In genomic region chr10:93831730-93832574, GRCm38 (mm10) we compare ENCODE assay signal across 10 mouse cellular contexts. TPM values are rescaled to one million over a fixed set of nuclear protein-coding genes. Genes with fewer than 3 reads are reported as not detected.
DNase-seq lines count a peak whose midpoint lies in the region; ATAC-seq and TF ChIP-seq lines count a peak whose summit lies in the region.
"Had no signal": no experiment of that assay in that cellular context is flagged by ENCODE, and none has a peak within 500 bp of the region (broad histone marks: within the 10 kb centered on the region; RNA-seq: fewer than 3 reads in every experiment).

No protein-coding gene starts in this region.

- H3K27me3 ChIP-seq in heart, embryonic 13.5 days (replicated peaks): peaks cover 75% of the 10 kb centered on the region
- H3K27me3 ChIP-seq in CH12.LX (replicated peaks): peaks cover 8% of the 10 kb centered on the region
- H3K27me3 ChIP-seq in forebrain, embryonic 12.5 days: peaks cover 46% of the 10 kb centered on the region
- H3K27me3 ChIP-seq in liver, embryonic 11.5 days (replicated peaks; ENCODE audit: control insufficient read depth, insufficient read depth, low read length): peaks cover 30% of the 10 kb centered on the region

- peaks cover 22% of the 10 kb centered on the region for H3K4me1 ChIP-seq in heart, embryonic 13.5 days
- H3K4me1 ChIP-seq in CH12.LX (ENCODE audit: control insufficient read depth in 1 of 2, insufficient read depth in 2 of 2): peaks cover 4 to 47% of the 10 kb centered on the region in 2 experiments
- peaks cover 23% of the 10 kb centered on the region for H3K4me1 ChIP-seq in forebrain, embryonic 12.5 days
- peaks cover 11% of the 10 kb centered on the region for H3K4me1 ChIP-seq in liver, embryonic 11.5 days (replicated peaks; ENCODE audit: control insufficient read depth, insufficient read depth, low read length)

- no peak; the same call in 1 of the 2 replicates for TF ChIP-seq POLR2A in CH12.LX (IDR thresholded peaks at IDR 0.05; ENCODE audit: low read depth, low read length)

- no peaks in the 10 kb centered on the region for H3K36me3 ChIP-seq in heart, embryonic 13.5 days
- H3K36me3 ChIP-seq in CH12.LX (replicated peaks in 1 of 2; ENCODE audit: control insufficient read depth in 1 of 2, insufficient read depth in 1 of 2, low read length in 1 of 2): no peaks in the 10 kb centered on the region
- H3K36me3 ChIP-seq in forebrain, embryonic 12.5 days (replicated peaks): no peaks in the 10 kb centered on the region
- H3K36me3 ChIP-seq in liver, embryonic 11.5 days (ENCODE audit: control insufficient read depth, insufficient read depth, low read length): no peaks in the 10 kb centered on the region

- 0 out of 2 replicates have a peak, but pooled peaks have one; percentile 8 for TF ChIP-seq EP300 in CH12.LX (IDR thresholded peaks at IDR 0.05; ENCODE audit: low read length)

- intact Hi-C loops in heart, postnatal 14 days (cut with DNase I): no loop called here

- no peak for DNase-seq in heart, postnatal 14 days
- DNase-seq in CH12.LX (ENCODE audit: extremely low read depth): no peak
- no peak for DNase-seq in liver, embryonic 11.5 days (ENCODE audit: low spot score)
- no peak for DNase-seq in left cerebral cortex, adult 8-10 months (ENCODE audit: low spot score in 2 of 2)
- no peak for DNase-seq in frontal cortex, adult 2 months (ENCODE audit: extremely low spot score in 1 of 2, low spot score in 1 of 2)
- DNase-seq in urinary bladder, adult 2 months (ENCODE audit: low spot score): no peak
- DNase-seq: right cerebral cortex, postnatal 25 days had no signal

- peak overlapping the region; percentile 34 for H3K4me3 ChIP-seq in heart, embryonic 13.5 days
- peak overlapping the region; percentile 34 to 71 (median 51) for H3K4me3 ChIP-seq in CH12.LX (replicated peaks in 1 of 3; ENCODE audit: low read depth in 2 of 3, low read length in 2 of 3, poor library complexity in 1 of 3)
- peak overlapping the region; percentile 7; the same call in 1 of the 2 replicates for H3K4me3 ChIP-seq in forebrain, embryonic 12.5 days (replicated peaks)
- H3K4me3 ChIP-seq in liver, embryonic 11.5 days (ENCODE audit: low read depth, low read length): peak overlapping the region; percentile 34

- H3K79me2 ChIP-seq in CH12.LX (replicated peaks; ENCODE audit: control insufficient read depth, extremely low read depth, insufficient read depth, poor library complexity, severe bottlenecking): peaks cover 41% of the 10 kb centered on the region

- dilution Hi-C loops in CH12.LX (cut with MboI; ENCODE audit: extremely low pct_ligation_motif_present, extremely low pct_unique_long_range_greater_than_20kb, low sequenced_read_pairs): no loop called here

- peak overlapping the region; percentile 61 for H3K4me2 ChIP-seq in heart, embryonic 13.5 days
- H3K4me2 ChIP-seq in CH12.LX (ENCODE audit: insufficient read depth, low read depth, poor library complexity, severe bottlenecking): peak overlapping the region; percentile 76
- H3K4me2 ChIP-seq in forebrain, embryonic 12.5 days: peak overlapping the region; percentile 39
- H3K4me2 ChIP-seq in liver, embryonic 11.5 days: peak overlapping the region; percentile 64

- H3K9me3 ChIP-seq in heart, embryonic 13.5 days: no peaks in the 10 kb centered on the region
- no peaks in the 10 kb centered on the region for H3K9me3 ChIP-seq in CH12.LX (replicated peaks; ENCODE audit: low read length)
- no peaks in the 10 kb centered on the region for H3K9me3 ChIP-seq in forebrain, embryonic 12.5 days
- no peaks in the 10 kb centered on the region for H3K9me3 ChIP-seq in liver, embryonic 11.5 days (ENCODE audit: control insufficient read depth, low read length)

- no peak overlapping the region for H3K9ac ChIP-seq in heart, embryonic 13.5 days
- H3K9ac ChIP-seq in CH12.LX (ENCODE audit: insufficient read depth, low read depth): peak overlapping the region; percentile 87
- no peak overlapping the region for H3K9ac ChIP-seq in forebrain, embryonic 12.5 days
- H3K9ac ChIP-seq in liver, embryonic 11.5 days (ENCODE audit: low read depth, low read length): peak overlapping the region; percentile 46; the same call in 1 of the 2 replicates

- 5% methylated on average over 18 of the region's 18 CpGs for WGBS in heart, embryonic 13.5 days
- 8% methylated on average over 18 of the region's 18 CpGs for WGBS in forebrain, embryonic 12.5 days
- 4% methylated on average over 18 of the region's 18 CpGs for WGBS in liver, embryonic 11.5 days

- H3K27ac ChIP-seq in heart, embryonic 13.5 days (replicated peaks): no peak overlapping the region
- H3K27ac ChIP-seq in CH12.LX (ENCODE audit: insufficient read depth, low read depth): peak overlapping the region; percentile 99
- H3K27ac ChIP-seq in forebrain, embryonic 12.5 days: no peak overlapping the region
- no peak overlapping the region for H3K27ac ChIP-seq in liver, embryonic 11.5 days (ENCODE audit: low read depth, low read length)

- in situ Hi-C loops in CH12.LX (cut with MboI; ENCODE audit: low pct_ligation_motif_present, low pct_unique_long_range_greater_than_20kb, low sequenced_read_pairs): loop anchor here (10.0 kb wide), 1 partner anchor 273 kb away; no protein-coding TSS in a partner anchor

- ATAC-seq in heart, embryonic 13.5 days (ENCODE audit: extremely low read depth, insufficient number of reproducible peaks, low FRiP score, low TSS enrichment): no peak
- no peak for ATAC-seq in forebrain, embryonic 12.5 days (ENCODE audit: low FRiP score)
- ATAC-seq in liver, embryonic 11.5 days (replicated peaks; ENCODE audit: low FRiP score): no peak

- TF ChIP-seq RAD21 in CH12.LX (IDR thresholded peaks at IDR 0.05; ENCODE audit: low read depth, low read length): no peak

- TF ChIP-seq CTCF in CH12.LX (conservative IDR thresholded peaks at IDR 0.05 in 1 of 2, IDR thresholded peaks at IDR 0.05 in 1 of 2; ENCODE audit: low read depth in 2 of 2, low read length in 2 of 2): no peak

TF ChIP-seq in CH12.LX, 34 proteins besides CTCF, POLR2A, EP300 and RAD21:
- TF ChIP-seq GABPA (IDR thresholded peaks at IDR 0.05; ENCODE audit: insufficient replicate concordance, low read depth, low read length) (no peak), IRF4 (IDR thresholded peaks at IDR 0.05; ENCODE audit: low read depth, low read length) (no peak; the same call in 1 of the 2 replicates), NRF1 (IDR thresholded peaks at IDR 0.05; ENCODE audit: low read depth, low read length) (no peak), MAX (IDR thresholded peaks at IDR 0.05; ENCODE audit: low read length) (0 out of 2 replicates have a peak, but pooled peaks have one; percentile 6), SMC3 (IDR thresholded peaks at IDR 0.05; ENCODE audit: low read depth, low read length) (no peak), MYC (IDR thresholded peaks at IDR 0.05; ENCODE audit: low read depth, low read length) (no peak; the same call in none of the 2 replicates), ZMIZ1 (IDR thresholded peaks at IDR 0.05; ENCODE audit: low read depth, low read length) (no peak), TBP (conservative IDR thresholded peaks at IDR 0.05; ENCODE audit: low read depth, low read length) (peak; percentile 54; the same call in 1 of the 2 replicates), RCOR1 (conservative IDR thresholded peaks at IDR 0.05; ENCODE audit: low read depth, low read length) (no peak), HCFC1 (IDR thresholded peaks at IDR 0.05; ENCODE audit: low read depth, low read length) (no peak), JUN (IDR thresholded peaks at IDR 0.05; ENCODE audit: insufficient read depth, low read depth, low read length) (no peak), JUND (conservative IDR thresholded peaks at IDR 0.05; ENCODE audit: low read depth, low read length) (no peak), BHLHE40 (IDR thresholded peaks at IDR 0.05; ENCODE audit: low read depth, low read length) (peak; percentile 76), SIN3A (IDR thresholded peaks at IDR 0.05; ENCODE audit: low read length) (peak; percentile 65; the same call in 1 of the 2 replicates), ZNF384 (IDR thresholded peaks at IDR 0.05; ENCODE audit: low read depth, low read length) (peak; percentile 89), MXI1 (IDR thresholded peaks at IDR 0.05; ENCODE audit: low read depth, low read length) (no peak), NELFE (IDR thresholded peaks at IDR 0.05; ENCODE audit: low read depth, low read length) (0 out of 2 replicates have a peak, but pooled peaks have one; percentile 14), PAX5 (IDR thresholded peaks at IDR 0.05; ENCODE audit: low read length) (no peak), KAT2A (IDR thresholded peaks at IDR 0.05; ENCODE audit: insufficient replicate concordance, low read length) (0 out of 2 replicates have a peak, but pooled peaks have one; percentile 22), CHD1 (IDR thresholded peaks at IDR 0.05; ENCODE audit: low read depth, low read length) (peak; percentile 83), E2F4 (IDR thresholded peaks at IDR 0.05; ENCODE audit: insufficient replicate concordance, low read depth, low read length) (no peak), UBTF (IDR thresholded peaks at IDR 0.05; ENCODE audit: low read depth, low read length) (no peak), MAZ (IDR thresholded peaks at IDR 0.05; ENCODE audit: low read depth, low read length) (no peak), MEF2A (IDR thresholded peaks at IDR 0.05; ENCODE audit: borderline replicate concordance, low read depth, low read length) (0 out of 2 replicates have a peak, but pooled peaks have one; percentile 14), ZC3H11A (IDR thresholded peaks at IDR 0.05; ENCODE audit: low read depth, low read length) (no peak), USF2 (conservative IDR thresholded peaks at IDR 0.05; ENCODE audit: low read depth, low read length) (no peak)

RNA-seq across cellular contexts. Expression of gene Usp44, which starts 0.6 kb away (rescaled TPM):
- 0.29 and 0.31 TPM in 2 replicates for polyA plus RNA-seq in heart, embryonic 13.5 days (2015; fragmentation: Nextera tagmentation; extraction: Ambion mirVana)
- total RNA-seq in heart, postnatal 14 days (2021): under 1 TPM in 1 of 2 experiments, not detected in 1; 0.15 TPM
- total RNA-seq in CH12.LX (2012; rRNA removed): 17.8 and 28.2 TPM in 2 replicates
- 4.6 and 4.9 TPM in 2 replicates for total RNA-seq in CH12.LX (2014; rRNA removed)
- 2.7 and 2.9 TPM in 2 replicates for polyA plus RNA-seq in CH12.LX (2012; ENCODE audit: insufficient read length, low read depth)
- polyA plus RNA-seq in forebrain, embryonic 12.5 days (2016; fragmentation: Nextera tagmentation; extraction: Ambion mirVana): 7.7 and 9.5 TPM in 2 replicates
- 4.0 and 4.3 TPM in 2 replicates for polyA plus RNA-seq in liver, embryonic 11.5 days (2014; fragmentation: Nextera tagmentation; extraction: Ambion mirVana)
- total RNA-seq in left cerebral cortex, adult 8-10 months (2022): not detected
- polyA plus RNA-seq in frontal cortex, adult 2 months (2012; rRNA removed): 0.04 TPM in 2 replicates
- polyA plus RNA-seq in urinary bladder, adult 2 months (2012; rRNA removed): not detected in 2 replicates
- total RNA-seq: left cerebral cortex, postnatal 10 days had no signal

Comparison
In these comparisons a context has a peak if more than half of its experiments do, and no peak if none do; other contexts are left out.
1. H3K9ac ChIP-seq: peak in CH12.LX (single experiment) and liver, embryonic 11.5 days (single experiment); none in heart, embryonic 13.5 days (single experiment) and forebrain, embryonic 12.5 days (single experiment).
2. Peak in every context shown above with its lines, with median percentiles within 50 percentile points of each other: H3K4me2 ChIP-seq and H3K4me3 ChIP-seq.